Mouse (Mus musculus) urinary bladder, postnatal 14 days (tissue): ENCODE data around the gene Ptprcap.
A peak's percentile ranks its signal among the peaks of the same experiment; 100 is the strongest.

ENCODE experiments used
- DNase-seq: peaks from one replicate; pipeline ENCODE4 v3.0.0; 2021; ENCODE audit warnings: low spot score

Ptprcap gene

DNA sequence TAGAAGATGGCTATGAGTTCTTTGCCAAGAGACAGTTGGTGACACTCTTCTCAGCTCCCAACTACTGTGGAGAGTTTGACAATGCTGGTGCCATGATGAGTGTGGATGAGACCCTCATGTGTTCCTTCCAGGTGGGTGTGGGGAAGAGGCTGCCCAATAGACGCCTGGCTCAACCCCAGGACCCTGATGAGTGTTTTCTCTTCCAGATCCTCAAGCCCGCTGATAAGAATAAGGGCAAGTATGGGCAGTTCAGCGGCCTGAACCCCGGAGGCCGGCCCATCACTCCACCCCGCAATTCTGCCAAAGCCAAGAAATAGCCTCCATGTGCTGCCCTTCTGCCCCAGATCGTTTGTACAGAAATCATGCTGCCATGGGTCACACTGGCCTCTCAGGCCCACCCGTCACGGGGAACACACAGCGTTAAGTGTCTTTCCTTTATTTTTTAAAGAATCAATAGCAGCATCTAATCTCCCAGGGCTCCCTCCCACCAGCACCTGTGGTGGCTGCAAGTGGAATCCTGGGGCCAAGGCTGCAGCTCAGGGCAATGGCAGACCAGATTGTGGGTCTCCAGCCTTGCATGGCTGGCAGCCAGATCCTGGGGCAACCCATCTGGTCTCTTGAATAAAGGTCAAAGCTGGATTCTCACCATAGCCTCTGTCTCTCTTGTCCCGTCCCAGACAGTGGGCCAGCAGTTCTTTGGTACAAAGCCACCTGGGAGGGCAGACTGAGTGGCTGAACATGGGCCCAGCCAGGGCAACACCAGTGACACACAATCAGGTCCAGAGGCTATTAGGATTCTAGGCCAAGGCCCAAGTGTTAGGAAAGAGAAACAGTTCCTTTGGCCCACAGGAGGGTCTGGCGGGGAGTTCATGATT lies 41.6 kb downstream of the Ptprcap start:
- no peak for DNase-seq

DNA sequence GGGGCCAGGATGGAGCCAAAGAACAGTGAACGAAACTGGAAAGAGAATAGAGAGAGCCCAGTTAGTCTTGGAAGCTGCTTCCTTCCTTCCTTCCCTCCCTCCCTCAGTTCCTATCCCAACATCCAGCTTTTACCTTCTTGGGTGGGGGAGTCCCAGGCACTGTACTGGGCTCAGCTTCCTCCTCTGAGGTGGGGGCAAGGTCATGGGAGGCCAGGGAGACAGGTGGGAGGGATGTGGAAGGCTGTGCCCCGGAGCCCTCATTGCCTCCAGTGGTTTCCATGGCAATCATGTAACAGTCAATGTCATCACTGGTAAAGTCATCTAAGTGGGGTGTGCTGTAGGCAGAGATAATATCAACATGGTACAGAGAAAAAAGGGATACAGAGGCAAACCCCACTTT lies 42.6 kb downstream of the Ptprcap start:
- DNase-seq, result no peak

DNA sequence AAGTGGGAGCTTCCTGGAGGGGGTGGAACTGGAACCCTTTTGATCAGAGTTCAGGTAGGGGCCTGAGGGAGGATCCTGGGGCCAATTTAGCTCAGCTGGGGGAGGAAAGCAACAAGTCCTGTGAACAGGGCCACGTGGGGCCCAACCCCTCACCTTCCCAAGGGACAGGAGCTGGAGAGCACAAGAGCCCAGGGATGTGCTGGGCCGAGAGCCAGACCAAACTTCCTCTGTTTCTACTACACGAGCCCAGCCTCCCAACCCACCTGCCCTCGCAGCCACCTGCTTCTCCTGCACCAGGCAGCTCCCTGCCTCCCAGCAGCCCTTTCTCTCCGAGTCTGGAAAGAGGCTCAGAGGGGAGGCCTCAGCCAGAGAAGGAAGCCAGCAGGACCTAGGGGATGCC lies 43.1 kb downstream of the Ptprcap start:
- DNase-seq, result no peak

DNA sequence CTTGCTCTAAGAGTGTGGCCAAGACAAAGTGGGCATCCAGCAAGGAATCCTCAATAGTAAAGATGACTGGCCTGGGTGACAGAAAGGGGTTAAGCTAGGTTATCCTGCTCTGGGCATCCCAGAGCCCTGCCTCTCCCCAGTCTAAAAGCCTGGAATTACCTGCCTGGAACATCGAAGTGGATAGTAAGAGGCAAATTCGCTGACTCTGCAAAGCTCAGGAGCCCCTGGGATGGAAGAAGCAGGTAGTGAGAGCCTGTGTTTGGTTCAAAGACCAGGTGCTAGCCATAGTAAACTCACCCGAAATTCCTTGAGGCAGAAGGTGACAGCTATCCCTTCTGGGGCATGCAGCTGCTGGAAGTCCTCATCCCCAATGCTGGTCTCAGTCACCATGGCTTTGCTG lies 43.8 kb downstream of the Ptprcap start:
- DNase-seq, result no peak

DNA sequence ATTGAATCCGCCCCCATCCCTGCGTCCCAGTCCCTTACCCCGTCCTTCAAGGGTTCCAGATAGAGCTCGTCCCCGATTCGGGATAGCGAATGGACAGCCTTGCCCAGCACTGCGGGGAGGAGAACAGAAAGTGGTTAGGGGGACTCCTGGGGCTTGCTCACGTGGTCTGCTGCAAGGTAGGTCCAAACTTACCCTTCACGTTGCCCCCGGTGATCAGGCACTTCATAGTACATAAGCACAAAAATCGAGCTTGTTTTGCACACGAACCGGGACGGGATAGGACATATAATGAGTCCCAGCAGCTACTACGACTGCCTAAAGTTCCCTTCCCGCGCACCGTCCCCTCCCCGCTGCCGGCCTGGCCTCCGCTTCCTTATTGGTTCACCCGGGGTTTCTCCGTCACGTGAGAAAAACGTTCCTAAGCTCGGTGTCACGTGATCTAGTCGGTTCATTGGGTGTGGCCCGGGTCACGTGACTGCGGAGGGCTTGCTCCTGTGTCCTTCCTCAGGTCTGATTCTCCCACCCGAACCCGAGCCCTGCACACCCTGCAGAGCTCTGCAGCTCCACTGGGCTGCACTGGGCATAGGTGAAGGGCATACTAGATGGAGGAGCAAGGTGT lies 48.0 kb downstream of the Ptprcap start, which contains the start of gene Rad9a:
Gene Rad9a, minus strand, starts transcription at position 372 of the 619 bp plus-strand sequence.
- peak; percentile 97 for DNase-seq

DNA sequence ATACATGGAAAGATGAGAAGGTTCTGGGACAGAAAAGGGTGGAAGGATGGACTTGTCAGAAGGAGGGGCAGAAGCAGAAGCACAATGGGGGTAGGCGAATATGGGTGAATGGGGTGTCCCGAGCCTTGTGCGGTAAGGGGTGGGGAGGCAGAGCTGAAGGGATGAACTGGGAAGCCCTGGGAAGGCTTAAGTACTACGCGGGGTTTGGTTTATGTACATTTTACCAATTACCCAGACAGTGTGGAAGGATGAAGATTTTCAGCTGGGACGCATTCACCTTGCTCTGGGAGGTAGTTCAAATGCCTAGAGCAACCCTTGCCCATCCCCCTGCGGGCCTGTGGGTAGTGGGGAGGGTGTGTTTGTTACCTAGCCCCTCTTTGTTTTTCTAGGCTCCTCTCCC lies 48.7 kb downstream of the Ptprcap start:
- no peak for DNase-seq

DNA sequence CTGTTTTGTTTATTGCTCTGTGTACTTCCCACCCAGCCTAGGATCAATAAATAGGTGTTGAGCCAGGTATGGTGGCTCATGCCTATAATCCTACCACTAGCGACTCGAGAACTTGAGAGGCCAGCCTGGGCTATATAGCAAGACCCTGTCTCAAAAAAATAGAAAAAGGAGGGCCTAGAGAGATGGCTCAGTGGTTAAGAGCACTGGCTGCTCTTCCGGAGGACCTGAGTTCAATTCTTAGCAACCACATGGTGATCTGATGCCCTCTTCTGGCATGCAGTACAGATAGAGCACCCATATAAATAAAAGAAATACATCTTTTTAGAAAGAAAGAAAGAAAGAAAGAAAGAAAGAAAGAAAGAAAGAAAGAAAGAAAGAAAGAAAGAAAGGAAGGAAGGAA lies 49.7 kb downstream of the Ptprcap start:
- no peak for DNase-seq

DNA sequence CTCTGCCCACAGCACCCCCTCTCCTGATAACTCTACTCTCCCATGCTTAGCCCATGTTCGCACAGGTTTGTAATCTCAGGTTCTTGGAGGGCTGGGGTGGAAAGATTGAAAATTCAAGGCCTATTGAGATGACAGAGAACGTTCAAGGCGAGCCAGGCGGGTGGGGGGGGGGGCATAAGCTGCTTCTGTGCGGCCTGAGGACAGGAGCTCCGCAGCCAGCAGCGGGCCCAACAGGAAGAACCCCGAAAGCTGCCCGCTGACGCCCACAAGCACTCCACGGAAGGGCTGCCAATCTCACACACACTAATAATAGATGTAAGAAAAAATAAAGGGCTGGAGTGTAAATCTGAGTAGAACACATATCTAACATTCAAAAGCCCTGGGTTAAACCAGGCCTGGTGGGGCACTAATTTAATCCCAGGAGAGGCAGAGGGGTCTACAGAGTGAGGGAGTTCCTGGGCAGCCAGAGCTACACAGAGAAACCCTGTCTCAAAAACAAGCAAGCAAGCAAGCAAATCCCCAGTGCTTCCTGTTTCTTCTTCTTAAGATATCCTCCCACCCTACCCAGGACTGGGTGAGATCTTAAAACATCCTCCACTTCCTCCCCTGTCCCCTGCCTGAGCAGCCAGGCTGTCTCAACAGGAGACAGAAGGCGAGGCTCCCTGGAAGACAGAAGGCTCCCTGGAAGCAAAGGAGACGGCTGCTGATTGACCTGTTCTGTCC lies 50.4 kb downstream of the Ptprcap start:
- no peak for DNase-seq

DNA sequence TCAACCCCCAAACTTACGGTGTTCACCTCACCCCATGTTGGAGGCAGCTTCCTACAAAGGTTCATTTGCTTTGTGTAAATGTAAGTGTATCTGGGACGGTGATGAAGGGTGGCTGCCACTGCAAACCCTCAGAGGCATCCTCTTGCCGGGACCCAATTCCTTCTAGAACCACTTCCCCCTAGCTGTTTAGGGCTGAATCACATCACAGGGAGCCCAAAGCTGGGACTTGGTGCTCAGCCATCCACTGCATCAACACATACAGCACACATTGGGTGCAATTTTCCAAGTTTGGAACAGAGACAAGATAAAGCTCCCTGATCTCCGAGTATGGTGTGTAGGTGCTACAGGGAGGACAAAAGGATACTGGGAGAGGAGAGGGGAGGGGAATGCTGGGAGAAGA lies 51.5 kb downstream of the Ptprcap start:
- DNase-seq, result no peak
